Mouse (Mus musculus): ENCODE data around the gene Khdrbs1. TPM values are rescaled to one million over a fixed set of nuclear protein-coding genes. Genes with fewer than 3 reads are reported as not detected.
"Not testable (repeated sequence)": the region's sequence is repeated elsewhere in the genome, so short reads cannot be mapped to it uniquely, and the experiment has no call there.

Khdrbs1 gene
- 100 to 1,000 TPM; 102 to 110 TPM for total RNA-seq (2021)

GRCm38 (mm10) chr4:129742232-129743009 is at the start of gene Khdrbs1:
Gene Khdrbs1 (minus strand): TSS chr4:129742303.
- DNase-seq = peak; percentile 98

GRCm38 (mm10) chr4:129791399-129791798 is 49.3 kb upstream of the Khdrbs1 start:
- DNase-seq = no peak

GRCm38 (mm10) chr4:129790475-129790874 is 48.4 kb upstream of the Khdrbs1 start:
- no peak for DNase-seq

- no peak for DNase-seq
Measured at GRCm38 (mm10) chr4:129789635-129790034, 47.5 kb upstream of the Khdrbs1 start.

- no peak for DNase-seq
Measured at GRCm38 (mm10) chr4:129788693-129789092, 46.6 kb upstream of the Khdrbs1 start.

GRCm38 (mm10) chr4:129785178-129785577 is 43.1 kb upstream of the Khdrbs1 start:
- DNase-seq = peak; percentile 82

GRCm38 (mm10) chr4:129783506-129783905 is 41.4 kb upstream of the Khdrbs1 start:
- DNase-seq = no peak

- DNase-seq = no peak
Measured at GRCm38 (mm10) chr4:129782857-129783331, 40.8 kb upstream of the Khdrbs1 start.

- DNase-seq = peak; percentile 51
Measured at GRCm38 (mm10) chr4:129781881-129782675, 40.0 kb upstream of the Khdrbs1 start.

GRCm38 (mm10) chr4:129771672-129772521 is 29.8 kb upstream of the Khdrbs1 start:
- DNase-seq = no peak

GRCm38 (mm10) chr4:129771314-129771671 is 29.2 kb upstream of the Khdrbs1 start:
- DNase-seq = no peak

GRCm38 (mm10) chr4:129770600-129770999 is 28.5 kb upstream of the Khdrbs1 start:
- no peak for DNase-seq

- not testable (repeated sequence) for DNase-seq
Measured at GRCm38 (mm10) chr4:129768742-129769141, 26.6 kb upstream of the Khdrbs1 start.

- DNase-seq = no peak
Measured at GRCm38 (mm10) chr4:129767782-129768181, 25.7 kb upstream of the Khdrbs1 start.

- no peak for DNase-seq
Measured at GRCm38 (mm10) chr4:129765351-129765750, 23.2 kb upstream of the Khdrbs1 start.

GRCm38 (mm10) chr4:129762496-129762895 is 20.4 kb upstream of the Khdrbs1 start:
- not testable (repeated sequence) for DNase-seq

- DNase-seq = no peak
Measured at GRCm38 (mm10) chr4:129761606-129762005, 19.5 kb upstream of the Khdrbs1 start.

GRCm38 (mm10) chr4:129755455-129755854 is 13.4 kb upstream of the Khdrbs1 start:
- DNase-seq = no peak

GRCm38 (mm10) chr4:129754742-129755141 is 12.6 kb upstream of the Khdrbs1 start:
- DNase-seq = no peak

GRCm38 (mm10) chr4:129750430-129750829 is 8.3 kb upstream of the Khdrbs1 start:
- DNase-seq = no peak

- no peak for DNase-seq
Measured at GRCm38 (mm10) chr4:129746591-129746990, 4.5 kb upstream of the Khdrbs1 start.

GRCm38 (mm10) chr4:129746106-129746505 is 4.0 kb upstream of the Khdrbs1 start:
- no peak for DNase-seq

GRCm38 (mm10) chr4:129743494-129743893 is 1.4 kb upstream of the Khdrbs1 start:
- no peak for DNase-seq
